In the genomic region with DNA sequence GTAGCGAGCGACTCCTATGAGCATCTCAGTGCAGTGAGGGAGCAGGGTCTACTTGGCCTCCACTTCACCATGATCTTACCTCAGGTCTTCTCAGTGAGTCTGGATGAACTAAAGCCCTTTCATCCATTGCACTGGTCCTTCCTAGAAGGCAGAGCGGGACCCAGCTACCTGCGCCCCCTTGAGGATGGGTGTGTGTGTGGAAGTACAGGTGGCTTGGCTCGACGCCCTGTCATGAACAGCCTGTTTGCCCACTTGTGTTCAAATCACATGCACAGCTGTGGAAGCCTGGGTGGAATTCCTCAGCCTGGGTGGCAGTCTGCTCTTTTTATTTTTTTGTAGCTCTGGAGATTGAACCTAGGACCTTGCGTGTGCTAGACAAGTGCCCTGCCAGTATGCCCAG, we compare ENCODE assay signal across 12 mouse cellular contexts. TPM values are rescaled to one million over a fixed set of nuclear protein-coding genes. Genes with fewer than 3 reads are reported as not detected.
DNase-seq lines count a peak whose midpoint lies in the region; ATAC-seq and TF ChIP-seq lines count a peak whose summit lies in the region.
"Had no signal": no experiment of that assay in that cellular context is flagged by ENCODE, and none has a peak within 500 bp of the region (broad histone marks: within the 10 kb centered on the region; RNA-seq: fewer than 3 reads in every experiment).

No protein-coding gene starts in this region.

- H3K4me1 ChIP-seq in liver, adult 2 months (ENCODE audit: control insufficient read depth, insufficient read depth, low read length): peaks cover 3% of the 10 kb centered on the region; the same call in 1 of the 2 replicates
- peaks cover 15% of the 10 kb centered on the region for H3K4me1 ChIP-seq in liver, embryonic 11.5 days (replicated peaks; ENCODE audit: control insufficient read depth, insufficient read depth, low read length)
- no peaks in the 10 kb centered on the region for H3K4me1 ChIP-seq in ES-Bruce4 (ENCODE audit: control insufficient read depth, insufficient read depth, low read length)
- peaks cover 8% of the 10 kb centered on the region; the same call in 1 of the 2 replicates for H3K4me1 ChIP-seq in lung, postnatal 0 days (ENCODE audit: insufficient read depth, low read depth, low read length)

- H3K9ac ChIP-seq in liver, adult 2 months (ENCODE audit: low read depth, low read length): no peak overlapping the region
- H3K9ac ChIP-seq in liver, embryonic 11.5 days (ENCODE audit: low read depth, low read length): no peak overlapping the region
- no peak overlapping the region for H3K9ac ChIP-seq in ES-Bruce4 (ENCODE audit: low read depth, poor library complexity, severe bottlenecking)
- no peak overlapping the region for H3K9ac ChIP-seq in lung, postnatal 0 days (replicated peaks; ENCODE audit: low read depth)

- H3K9me3 ChIP-seq in liver, embryonic 11.5 days (ENCODE audit: control insufficient read depth, low read length): no peaks in the 10 kb centered on the region
- H3K9me3 ChIP-seq in ES-Bruce4 (replicated peaks; ENCODE audit: control insufficient read depth, insufficient read depth, low read length, poor library complexity, severe bottlenecking): no peaks in the 10 kb centered on the region
- H3K9me3 ChIP-seq in lung, postnatal 0 days (ENCODE audit: low read length): no peaks in the 10 kb centered on the region

- no peaks in the 10 kb centered on the region for H3K27me3 ChIP-seq in liver, adult 2 months (ENCODE audit: control insufficient read depth, insufficient read depth, low read length)
- no peaks in the 10 kb centered on the region for H3K27me3 ChIP-seq in liver, embryonic 11.5 days (replicated peaks; ENCODE audit: control insufficient read depth, insufficient read depth, low read length)
- no peaks in the 10 kb centered on the region for H3K27me3 ChIP-seq in ES-Bruce4 (ENCODE audit: control insufficient read depth, insufficient read depth, low read length, poor library complexity, severe bottlenecking)
- no peaks in the 10 kb centered on the region for H3K27me3 ChIP-seq in lung, postnatal 0 days (replicated peaks; ENCODE audit: insufficient read depth, low read length)

- DNase-seq in liver, adult 2 months (ENCODE audit: extremely low read depth, low read depth, low spot score): no peak
- no peak for DNase-seq in liver, embryonic 11.5 days (ENCODE audit: low spot score)
- peak; percentile 33 for DNase-seq in A20 (ENCODE audit: low read depth, low spot score)
- DNase-seq in lung, postnatal 0 days (ENCODE audit: low spot score): peak; percentile 87
- no peak for DNase-seq in urinary bladder, postnatal 36 days (ENCODE audit: low spot score in 2 of 2)
- no peak for DNase-seq in layer of hippocampus, adult 9-11 months
- DNase-seq: adrenal gland, postnatal 25 days; cerebellum, adult 18-20 months; kidney, adult 8-10 months; layer of hippocampus, postnatal 36 days had no signal

- peaks cover 25% of the 10 kb centered on the region for H3K36me3 ChIP-seq in liver, adult 2 months (ENCODE audit: control insufficient read depth, insufficient read depth, low read length)
- H3K36me3 ChIP-seq in liver, embryonic 11.5 days (ENCODE audit: control insufficient read depth, insufficient read depth, low read length): peaks cover 35% of the 10 kb centered on the region
- peaks cover 12% of the 10 kb centered on the region for H3K36me3 ChIP-seq in ES-Bruce4 (ENCODE audit: control insufficient read depth, insufficient read depth, low read length, poor library complexity, severe bottlenecking)
- peaks cover 24% of the 10 kb centered on the region for H3K36me3 ChIP-seq in lung, postnatal 0 days (ENCODE audit: insufficient read depth, low read length)

- WGBS in liver, adult 2 months: 83% methylated on average over 7 of the region's 7 CpGs
- WGBS in liver, embryonic 11.5 days: 87% methylated on average over 7 of the region's 7 CpGs
- 67% methylated on average over 7 of the region's 7 CpGs for WGBS in lung, postnatal 0 days

- TF ChIP-seq POLR2A in liver, adult 2 months (IDR thresholded peaks at IDR 0.05; ENCODE audit: extremely low read depth, insufficient read depth, low read length): no peak
- TF ChIP-seq POLR2A in ES-Bruce4 (IDR thresholded peaks at IDR 0.05; ENCODE audit: insufficient read depth, low read length): no peak

- no peak for ATAC-seq in liver, embryonic 11.5 days (replicated peaks; ENCODE audit: low FRiP score)
- peak; percentile 13 for ATAC-seq in lung, postnatal 0 days
- ATAC-seq: forebrain, embryonic 16.5 days had no signal

- TF ChIP-seq CTCF in liver, adult 2 months (IDR thresholded peaks at IDR 0.05; ENCODE audit: low read depth, low read length): peak; percentile 43; the same call in 1 of the 2 replicates
- TF ChIP-seq CTCF in ES-Bruce4 (IDR thresholded peaks at IDR 0.05; ENCODE audit: low read depth, low read length): peak; percentile 79
- peak; percentile 73 for TF ChIP-seq CTCF in lung, postnatal 0 days (IDR thresholded peaks at IDR 0.05)

- no peaks in the 10 kb centered on the region for H3K79me2 ChIP-seq in liver, adult 2 months (ENCODE audit: control insufficient read depth, insufficient read depth, low read length)

- H3K4me2 ChIP-seq in liver, embryonic 11.5 days: no peak overlapping the region
- no peak overlapping the region for H3K4me2 ChIP-seq in lung, postnatal 0 days (replicated peaks; ENCODE audit: low read depth, low read length)

- no peak overlapping the region for H3K4me3 ChIP-seq in liver, adult 2 months (ENCODE audit: insufficient read depth, low read depth, low read length)
- no peak overlapping the region for H3K4me3 ChIP-seq in liver, embryonic 11.5 days (ENCODE audit: low read depth, low read length)
- H3K4me3 ChIP-seq in ES-Bruce4 (ENCODE audit: low read depth, low read length): no peak overlapping the region
- no peak overlapping the region for H3K4me3 ChIP-seq in lung, postnatal 0 days (ENCODE audit: low read depth, low read length)

- no peak overlapping the region for H3K27ac ChIP-seq in liver, adult 2 months (replicated peaks; ENCODE audit: insufficient read depth, low read depth, low read length)
- H3K27ac ChIP-seq in liver, embryonic 11.5 days (ENCODE audit: low read depth, low read length): no peak overlapping the region
- no peak overlapping the region for H3K27ac ChIP-seq in ES-Bruce4 (ENCODE audit: insufficient read depth, low read length)
- H3K27ac ChIP-seq in lung, postnatal 0 days (ENCODE audit: low read length): no peak overlapping the region

- TF ChIP-seq EP300 in ES-Bruce4 (IDR thresholded peaks at IDR 0.05; ENCODE audit: insufficient read depth, low read depth, low read length): no peak
- TF ChIP-seq EP300 in lung, postnatal 0 days (IDR thresholded peaks at IDR 0.05): no peak

RNA-seq across cellular contexts. Expression of a gene that starts 4.1 kb away (rescaled TPM):
- 0.65 and 1.6 TPM in 2 replicates for total RNA-seq in liver, adult 2 months (2014; rRNA removed)
- polyA plus RNA-seq in liver, adult 2 months (2012; rRNA removed): 0.92 and 1.4 TPM in 2 replicates
- polyA plus RNA-seq in liver, embryonic 11.5 days (2014; fragmentation: Nextera tagmentation; extraction: Ambion mirVana): 8.2 and 9.9 TPM in 2 replicates
- 43.5 and 48.0 TPM in 2 replicates for polyA plus RNA-seq in ES-Bruce4 (2011; ENCODE audit: insufficient read depth, insufficient read length, low read depth, missing spikeins)
- 45.2 and 46.6 TPM in 2 replicates for polyA plus RNA-seq in lung, postnatal 0 days (2015; fragmentation: Nextera tagmentation; extraction: Ambion mirVana)

RNA-seq across cellular contexts. Expression of a gene that starts 33.8 kb away (rescaled TPM):
- total RNA-seq in liver, adult 2 months (2014; rRNA removed): 2.1 and 4.6 TPM in 2 replicates
- 11.6 and 12.7 TPM in 2 replicates for polyA plus RNA-seq in liver, adult 2 months (2012; rRNA removed)
- 8.0 TPM in 2 replicates for polyA plus RNA-seq in liver, embryonic 11.5 days (2014; fragmentation: Nextera tagmentation; extraction: Ambion mirVana)
- polyA plus RNA-seq in ES-Bruce4 (2011; ENCODE audit: insufficient read depth, insufficient read length, low read depth, missing spikeins): 10.3 and 11.6 TPM in 2 replicates
- 6.2 and 6.6 TPM in 2 replicates for polyA plus RNA-seq in lung, postnatal 0 days (2015; fragmentation: Nextera tagmentation; extraction: Ambion mirVana)

RNA-seq across cellular contexts. Expression of a gene that starts 36.1 kb away (rescaled TPM):
- 28.7 and 29.9 TPM in 2 replicates for total RNA-seq in liver, adult 2 months (2014; rRNA removed)
- 48.7 and 51.4 TPM in 2 replicates for polyA plus RNA-seq in liver, adult 2 months (2012; rRNA removed)
- polyA plus RNA-seq in liver, embryonic 11.5 days (2014; fragmentation: Nextera tagmentation; extraction: Ambion mirVana): 161 TPM in 2 replicates
- 33.5 and 40.5 TPM in 2 replicates for polyA plus RNA-seq in ES-Bruce4 (2011; ENCODE audit: insufficient read depth, insufficient read length, low read depth, missing spikeins)
- polyA plus RNA-seq in lung, postnatal 0 days (2015; fragmentation: Nextera tagmentation; extraction: Ambion mirVana): 180 and 200 TPM in 2 replicates

Comparison
In these comparisons a context has a peak if more than half of its experiments do, and no peak if none do; other contexts are left out.
1. DNase-seq: peak in A20 (single experiment) and lung, postnatal 0 days (single experiment); none in liver, adult 2 months (single experiment), liver, embryonic 11.5 days (single experiment), urinary bladder, postnatal 36 days (0 of 2) and layer of hippocampus, adult 9-11 months (single experiment).
2. Peak in every context shown above with its lines, with median percentiles within 50 percentile points of each other: CTCF ChIP-seq.